Mouse (Mus musculus) MEL (cell line): ENCODE measurements around the gene Ptpn1.

Experiments used
- BHLHE40 ChIP-seq: IDR thresholded peaks from 2 replicates; pipeline ENCODE4 v1.6.1; 2012; ENCODE audit warnings: low read depth, mild to moderate bottlenecking, inconsistent platforms, low read length, improper control_type of control experiment, borderline replicate concordance
- CHD2 ChIP-seq: IDR thresholded peaks from 2 replicates; pipeline ENCODE4 v1.6.1; 2011; ENCODE audit warnings: low read length, improper control_type of control experiment
- CTCF ChIP-seq, 3 experiments: IDR thresholded peaks in 2 of 3; conservative IDR thresholded peaks in 1 of 3; 2 replicates each; pipeline ENCODE4 v1.5.1; 2011 to 2012; ENCODE audit warnings: low read length in 3 of 3, low read depth in 2 of 3, mild to moderate bottlenecking in 2 of 3, improper control_type of control experiment in 1 of 3, inconsistent platforms in 1 of 3, mixed read lengths in 1 of 3, moderate library complexity in 1 of 3; ENCODE audit not compliant: control insufficient read depth in 1 of 3, insufficient read depth in 1 of 3, poor library complexity in 1 of 3, severe bottlenecking in 1 of 3
- GATA1 ChIP-seq: IDR thresholded peaks from 2 replicates; pipeline ENCODE4 v1.6.1; 2011; ENCODE audit warnings: low read depth, low read length, improper control_type of control experiment
- ZC3H11A ChIP-seq: IDR thresholded peaks from 2 replicates; pipeline ENCODE4 v1.6.1; 2012; ENCODE audit warnings: low read depth, mild to moderate bottlenecking, inconsistent platforms, low read length, improper control_type of control experiment

GRCm38 (mm10) chr2:168006489-168006888, 74.6 kb downstream of the Ptpn1 start:
- TF ChIP-seq CTCF (IDR thresholded peaks at IDR 0.05 in 2 of 3, conservative IDR thresholded peaks at IDR 0.05 in 1 of 3; ENCODE audit: control insufficient read depth in 1 of 3, insufficient read depth in 1 of 3, low read depth in 2 of 3, low read length in 3 of 3, poor library complexity in 1 of 3, severe bottlenecking in 1 of 3): no peak
- no peak for TF ChIP-seq GATA1
- TF ChIP-seq ZC3H11A: no peak
- no peak for TF ChIP-seq CHD2
- no peak for TF ChIP-seq BHLHE40
